Mouse (Mus musculus) bone marrow macrophage, adult 2 months (primary cell): ENCODE data around the gene Sbno2.

ENCODE experiments used
- CTCF ChIP-seq: IDR thresholded peaks from 2 replicates; pipeline ENCODE4 v1.5.1; 2012; ENCODE audit warnings: low read depth, mild to moderate bottlenecking, low read length, moderate library complexity
- POLR2A ChIP-seq: IDR thresholded peaks from 2 replicates; pipeline ENCODE4 v1.6.1; 2012; ENCODE audit warnings: mild to moderate bottlenecking, low read depth, low read length, borderline replicate concordance

DNA sequence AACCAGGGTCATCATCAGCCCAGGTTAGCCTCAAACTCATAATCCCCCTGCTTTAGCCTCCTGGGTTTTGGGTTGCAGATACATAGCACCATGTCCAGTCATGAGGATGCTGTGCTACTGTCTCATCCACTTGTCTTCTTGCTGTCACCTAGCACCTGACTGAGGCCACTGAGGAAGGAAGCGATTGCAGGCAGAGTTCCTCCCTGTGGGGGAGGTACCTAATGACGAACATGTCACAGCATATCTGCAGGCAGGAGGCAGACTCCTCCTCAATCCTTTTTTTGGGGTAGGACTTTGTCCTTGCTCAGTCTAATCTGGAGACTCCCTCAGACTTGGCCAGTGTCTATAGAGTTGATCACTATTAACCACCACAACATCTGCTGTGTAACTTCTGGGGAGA is 16.3 kb upstream of the Sbno2 start:
- TF ChIP-seq CTCF (no peak), POLR2A (no peak)
